Mouse (Mus musculus): ENCODE measurements around the gene Edaradd.

The Edaradd gene

DNA sequence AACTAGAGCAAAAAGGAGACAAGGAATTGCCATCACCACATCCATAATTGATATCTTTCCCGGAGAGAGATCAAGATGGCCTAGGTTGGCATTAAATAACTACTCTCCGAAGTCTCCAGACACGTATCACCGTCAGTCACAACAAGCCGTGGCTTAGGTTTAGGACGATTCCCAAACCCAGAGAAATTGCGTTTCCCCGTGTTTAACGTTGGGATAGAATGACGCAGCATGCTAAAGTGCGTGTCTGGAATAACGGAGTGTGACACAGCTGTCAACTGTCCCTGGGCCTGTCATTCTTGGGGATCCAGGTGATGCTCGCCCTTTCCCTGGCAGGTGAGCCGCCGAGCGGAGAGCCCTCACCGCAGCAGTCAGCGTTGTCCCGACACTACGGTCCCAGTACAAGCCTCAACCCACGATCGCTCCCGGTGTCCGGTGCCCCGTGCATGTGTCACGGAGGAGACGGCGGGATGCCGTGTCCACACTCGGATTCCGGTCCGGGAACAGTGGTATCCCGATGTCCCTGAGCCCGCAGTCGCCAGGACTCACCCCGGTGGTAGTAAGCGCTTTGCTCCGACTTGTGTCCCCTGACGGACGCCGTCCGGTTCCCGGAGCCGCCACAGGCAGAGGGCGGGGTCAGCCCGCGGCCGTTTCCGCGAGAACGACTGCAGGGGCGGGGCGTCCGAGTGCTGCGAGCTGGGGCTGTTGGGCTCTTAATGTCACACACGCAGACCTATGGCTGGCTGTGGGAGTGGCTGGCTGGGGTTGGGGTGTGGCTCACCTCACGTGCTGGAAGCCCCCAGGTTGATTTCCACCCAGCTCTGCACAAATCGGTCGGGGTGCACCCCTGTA lies 59.1 kb downstream of the Edaradd start:
- peak; percentile 88 for DNase-seq (ENCODE audit: low spot score)

DNA sequence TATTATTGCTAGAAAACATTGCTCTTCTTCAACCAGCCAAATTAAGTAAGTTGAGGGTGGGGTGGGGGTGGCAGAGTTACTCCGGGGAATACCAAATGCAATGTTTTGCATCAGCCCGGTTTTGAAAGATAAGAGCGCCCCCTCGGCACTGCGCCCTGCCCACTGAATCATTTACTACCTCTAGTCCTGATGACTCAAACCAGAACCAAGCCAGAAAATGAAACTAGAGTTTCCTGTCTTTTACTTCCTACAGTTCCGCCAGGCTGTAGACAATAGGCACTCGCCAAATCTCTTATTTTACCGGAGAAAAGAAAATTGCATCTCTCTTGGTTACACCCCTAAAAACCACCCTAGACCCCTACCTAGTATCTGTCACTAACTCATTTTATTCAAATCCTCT lies 59.8 kb downstream of the Edaradd start:
- peak; percentile 41 for DNase-seq (ENCODE audit: low spot score)

DNA sequence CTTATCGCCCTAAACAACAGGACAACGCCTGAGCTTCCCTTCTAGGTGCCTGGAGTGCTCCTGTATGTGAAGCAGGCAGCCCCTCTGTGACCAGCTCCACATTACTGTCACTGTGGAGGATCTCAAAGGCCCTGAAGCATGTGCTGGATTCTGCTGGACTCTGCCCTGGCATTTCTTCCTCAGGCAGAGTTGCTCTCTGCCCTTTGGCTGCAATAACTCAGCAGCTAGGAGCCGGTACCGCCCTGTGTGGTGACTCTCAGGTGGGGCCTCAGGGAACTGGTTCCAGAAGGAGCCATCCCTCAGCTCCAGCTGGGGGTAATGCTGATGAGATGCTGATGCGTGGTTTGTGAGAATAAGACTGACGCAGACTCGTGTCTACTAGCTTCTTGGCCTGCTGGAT lies 63.5 kb downstream of the Edaradd start:
- no peak for DNase-seq (ENCODE audit: low spot score)

DNA sequence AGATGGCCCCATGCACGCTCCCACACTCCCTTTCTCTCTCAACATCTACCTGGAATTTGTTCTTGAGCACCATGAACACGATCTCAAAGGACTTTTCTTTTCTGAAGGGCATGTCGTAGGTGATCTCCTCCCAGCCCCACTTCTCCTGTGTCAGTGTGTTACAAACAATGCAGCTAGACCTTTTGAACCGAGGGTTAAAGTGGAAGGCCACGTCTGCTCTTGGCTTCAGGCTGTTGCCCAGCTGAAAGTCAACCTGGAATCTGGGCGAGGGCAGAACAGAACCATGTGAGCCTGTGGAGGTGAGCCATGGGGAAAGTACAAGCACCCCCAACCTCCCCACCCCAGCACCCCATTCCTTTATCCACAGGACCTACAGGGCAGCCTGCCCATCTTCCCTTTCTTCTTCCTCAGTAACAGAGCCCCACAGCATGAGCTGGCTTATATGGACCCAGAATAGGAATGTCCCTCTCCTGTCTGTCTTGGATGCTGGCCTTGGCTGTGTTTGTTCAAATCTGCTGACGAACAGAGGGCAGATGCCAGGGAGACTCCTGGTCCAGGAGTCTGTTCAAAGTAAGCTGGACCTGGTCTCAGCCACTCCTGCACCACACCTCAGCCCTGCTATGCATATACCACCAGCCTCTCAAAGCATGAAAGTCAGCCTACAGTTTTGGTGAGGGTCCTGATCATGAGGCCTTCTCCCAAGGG lies 65.4 kb downstream of the Edaradd start:
- DNase-seq (ENCODE audit: low spot score): no peak

DNA sequence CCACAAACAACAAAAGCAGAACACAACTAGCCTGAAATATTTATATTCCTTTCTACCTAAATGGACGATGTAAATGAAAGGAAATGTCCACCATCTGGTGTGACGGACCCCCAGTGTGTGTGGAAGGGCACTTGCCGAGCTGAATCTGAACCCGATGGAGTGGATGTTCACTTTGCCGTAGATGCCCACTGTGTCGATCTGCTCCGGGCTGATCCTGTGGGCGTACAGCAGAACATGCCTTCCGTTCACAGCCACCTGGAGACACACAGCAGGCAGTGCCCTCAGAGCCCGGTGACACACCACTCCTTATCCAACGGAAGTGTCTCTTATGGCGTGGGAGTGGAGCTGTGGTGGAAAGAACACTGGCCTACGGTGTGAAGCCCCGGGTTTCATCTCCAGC lies 67.1 kb downstream of the Edaradd start:
- DNase-seq (ENCODE audit: low spot score): no peak

DNA sequence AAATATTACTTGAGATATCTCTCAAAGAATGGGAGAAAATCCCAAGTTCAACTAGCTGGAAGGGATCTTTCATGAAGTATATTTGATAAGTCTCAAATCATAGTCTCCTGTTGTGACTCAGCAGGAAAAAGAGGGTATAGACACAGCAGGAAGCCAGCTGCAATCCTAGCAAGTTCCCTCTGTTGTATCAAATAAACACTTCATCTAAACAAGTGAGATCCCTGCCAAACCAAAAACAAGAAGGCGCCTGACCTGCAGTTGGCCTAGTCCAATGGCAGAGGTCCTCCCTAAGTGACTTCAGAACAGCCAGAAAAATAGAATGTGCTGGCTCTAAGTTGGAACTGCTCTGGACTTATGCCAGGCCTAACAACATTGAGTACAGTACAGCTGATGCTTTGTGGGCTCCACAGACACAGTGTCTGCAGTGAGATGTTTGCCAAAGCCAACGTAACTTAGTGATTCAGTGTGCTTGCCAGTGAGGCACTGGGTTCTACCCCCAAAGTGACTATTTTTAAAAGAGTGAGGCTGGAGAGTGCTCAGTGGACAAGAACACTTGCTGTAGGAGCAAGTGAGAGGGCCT lies 78.1 kb downstream of the Edaradd start:
- no peak for DNase-seq (ENCODE audit: low spot score)

DNA sequence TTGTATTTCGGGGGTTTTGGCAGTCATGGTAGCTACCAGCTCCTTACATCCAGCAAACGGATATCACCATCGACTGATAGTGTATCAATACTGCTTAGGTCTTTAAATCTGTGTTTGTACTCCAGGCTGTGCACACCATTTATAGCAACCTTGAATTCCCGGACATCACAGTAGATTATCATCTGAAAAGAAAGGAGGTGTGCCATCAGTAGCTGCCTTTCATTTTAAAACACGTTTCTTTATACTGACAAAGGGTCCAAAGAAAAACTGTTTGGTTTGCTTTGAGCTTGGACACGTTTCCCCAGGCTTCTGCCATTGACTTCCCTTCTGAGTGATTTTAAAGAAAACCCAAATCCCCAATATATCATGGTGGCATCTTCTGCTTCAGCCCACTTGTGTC lies 79.4 kb downstream of the Edaradd start:
- no peak for DNase-seq (ENCODE audit: low spot score)

DNA sequence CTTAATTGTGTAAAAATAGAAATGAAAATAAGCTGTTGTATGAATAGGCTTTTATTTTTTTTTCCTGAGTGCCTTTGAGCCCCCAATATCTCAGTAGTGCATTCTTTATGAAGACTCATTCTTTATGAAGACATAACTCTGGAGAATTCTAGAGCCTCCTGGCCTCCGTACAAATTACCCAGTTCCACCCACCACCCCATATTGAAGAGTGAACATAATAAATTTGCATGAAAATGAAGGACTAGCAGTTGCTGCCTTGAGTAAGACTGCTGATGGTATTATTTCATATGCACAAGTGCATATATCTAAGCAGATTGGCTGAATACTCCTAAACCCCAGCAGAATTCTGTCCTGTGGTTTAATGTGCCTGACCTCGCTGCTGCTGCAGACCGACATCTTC lies 80.7 kb downstream of the Edaradd start:
- no peak for DNase-seq (ENCODE audit: low spot score)

DNA sequence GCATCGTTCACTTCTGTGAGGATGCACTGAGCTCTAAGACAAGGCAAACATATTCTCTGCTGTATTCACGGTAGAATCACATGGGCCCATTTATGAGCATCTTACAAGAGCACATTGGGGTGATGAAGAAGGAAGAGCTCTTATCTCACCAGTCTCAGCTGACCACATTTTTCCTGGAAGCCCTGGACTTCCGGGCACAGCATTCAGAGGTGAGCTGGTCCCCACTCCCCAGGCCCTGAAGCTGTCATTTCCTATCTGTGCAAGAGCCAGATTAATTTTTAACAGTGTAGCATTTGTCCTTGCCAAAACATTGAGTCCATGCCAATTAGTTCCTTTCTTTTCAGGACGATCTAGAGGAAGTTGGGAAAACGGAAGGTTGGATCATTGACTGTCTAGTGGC lies 86.4 kb downstream of the Edaradd start:
- no peak for DNase-seq (ENCODE audit: low spot score)

DNA sequence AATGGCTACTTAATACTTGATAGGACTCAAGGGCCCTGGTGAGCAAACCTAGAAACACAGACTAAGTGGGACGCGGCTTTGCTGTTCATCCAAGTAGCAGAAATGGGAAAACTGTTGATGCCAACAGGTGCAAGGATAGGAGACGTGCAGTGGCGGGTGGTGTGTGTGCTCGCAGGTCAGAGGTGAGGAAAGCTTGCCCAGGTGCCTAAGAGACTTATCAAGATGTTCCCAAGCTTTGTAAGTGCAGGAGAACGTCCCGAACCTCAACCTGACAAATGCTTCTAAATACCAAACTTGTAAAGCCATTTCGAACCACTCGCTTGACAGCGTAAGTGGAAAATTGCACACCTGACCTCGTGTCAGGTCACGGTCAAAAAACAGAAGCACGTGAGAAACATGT lies 91.7 kb downstream of the Edaradd start:
- no peak for DNase-seq (ENCODE audit: low spot score)
